Mouse (Mus musculus): Measurements from ENCODE around the gene Dennd4b. TPM values are rescaled to one million over a fixed set of nuclear protein-coding genes. Genes with fewer than 3 reads are reported as not detected.

The Dennd4b gene
- total RNA-seq, 2 experiments from 2014 or later = 23.1 to 28.8 TPM

Small RNAs within 50 kb of the gene (microRNA-seq; reads per million reads assigned to microRNA genes)
- 0.39 to 1.3 reads per million in 2 experiments for gene Mir7012

Other genes with a start within 250 kb of the Dennd4b start
- gene 4933434E20Rik, start 213.5 kb upstream of the Dennd4b start, total RNA-seq (2021) = 10 to 100 TPM; 83.5 to 91.6 TPM
- gene Ubap2l, start 212.6 kb upstream of the Dennd4b start, total RNA-seq (2021) = 100 to 1,000 TPM; 146 to 188 TPM
- gene Tpm3, start 192.5 kb upstream of the Dennd4b start, total RNA-seq (2021) = 100 to 1,000 TPM; 245 to 256 TPM
- under 1 TPM; 0.36 to 0.50 TPM for gene Nup210l, start 161.1 kb upstream of the Dennd4b start, total RNA-seq (2021)
- gene Rps27, start 51.5 kb upstream of the Dennd4b start, total RNA-seq (2021) = 100 to 1,000 TPM; 800 to 858 TPM
- gene Rab13, start 51.5 kb upstream of the Dennd4b start, total RNA-seq (2021) = 10 to 100 TPM; 10.3 to 10.8 TPM
- 10 to 100 TPM; 50.2 to 59.4 TPM for gene Jtb, start 33.6 kb upstream of the Dennd4b start, total RNA-seq (2021)
- not detected for gene Creb3l4, start 21.7 kb upstream of the Dennd4b start, total RNA-seq (2021)
- gene Slc39a1, start 17.0 kb upstream of the Dennd4b start, total RNA-seq (2021) = 10 to 100 TPM; 48.6 to 52.3 TPM
- gene Crtc2, start 11.0 kb upstream of the Dennd4b start, total RNA-seq (2021) = 10 to 100 TPM; 29.8 to 34.6 TPM
- 10 to 100 TPM; 79.6 to 94.1 TPM for gene Gatad2b, start 28.0 kb downstream of the Dennd4b start, total RNA-seq (2021)
- 10 to 100 TPM; 18.6 to 21.5 TPM for gene Slc27a3, start 124.8 kb downstream of the Dennd4b start, total RNA-seq (2021)
- 10 to 100 TPM; 59.6 to 61.2 TPM for gene Ints3, start 168.4 kb downstream of the Dennd4b start, total RNA-seq (2021)
- gene Npr1, start 200.7 kb downstream of the Dennd4b start, total RNA-seq (2021) = 1 to 10 TPM; 5.2 to 6.6 TPM
- 100 to 1,000 TPM; 107 to 109 TPM for gene Ilf2, start 210.9 kb downstream of the Dennd4b start, total RNA-seq (2021)
- 10 to 100 TPM; 43.8 to 46.3 TPM for gene Snapin, start 225.8 kb downstream of the Dennd4b start, total RNA-seq (2021)
- 100 to 1,000 TPM; 173 to 189 TPM for gene Chtop, start 244.3 kb downstream of the Dennd4b start, total RNA-seq (2021)
- 10 to 100 TPM; 71.0 to 73.5 TPM for gene S100a1, start 249.2 kb downstream of the Dennd4b start, total RNA-seq (2021)
- gene S100a13, start 249.2 kb downstream of the Dennd4b start, total RNA-seq (2021) = 10 to 100 TPM; 28.4 to 30.9 TPM